Mouse (Mus musculus) cerebellum, adult 11 months (tissue): ENCODE measurements at regions not wholly inside any gene's neighbourhood (a gene's known extent, or its start where the extent isn't known, plus 50 kb on each side); places are given as distances from the start of the nearest gene placed in this dataset.

Experiments used
- DNase-seq: peaks from one replicate; pipeline ENCODE4 v3.0.0; 2022

DNA sequence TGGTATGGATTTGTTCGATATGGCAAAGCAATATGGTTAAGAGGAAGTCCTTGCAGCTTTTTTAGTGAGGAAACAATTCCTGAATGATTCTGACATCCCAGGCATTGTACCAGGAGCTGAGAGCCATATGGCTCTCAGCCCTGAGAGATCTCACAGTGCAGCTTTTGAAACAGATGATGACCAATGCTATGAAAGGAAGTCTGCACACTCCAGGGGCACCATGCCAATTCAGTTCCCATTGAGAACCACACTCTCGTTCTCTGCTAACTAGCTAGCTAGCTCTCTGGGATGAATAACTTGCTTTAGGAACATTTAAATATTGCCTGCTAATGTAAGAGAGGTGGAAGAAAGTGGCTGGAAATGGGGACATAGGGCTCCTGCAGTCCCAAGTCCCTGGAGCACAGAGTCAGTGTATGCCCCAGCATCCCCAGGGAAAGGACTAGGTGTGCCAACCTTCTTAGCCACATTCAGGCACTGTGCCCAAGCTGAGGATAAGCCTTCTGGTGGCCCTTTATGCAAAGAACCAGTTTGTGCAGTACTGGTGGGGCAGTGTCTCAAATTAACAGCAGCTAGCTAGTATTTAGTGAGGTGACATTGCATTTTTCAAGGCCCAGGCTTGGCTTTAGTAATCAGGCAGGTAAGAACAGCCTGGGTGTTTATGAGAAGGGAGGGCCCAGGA is 61.8 kb upstream of the Nampt start:
- peak; percentile 88 for DNase-seq

GRCm38 (mm10) chr12:32758150-32758549 is 61.2 kb upstream of the Nampt start:
- no peak for DNase-seq

DNA sequence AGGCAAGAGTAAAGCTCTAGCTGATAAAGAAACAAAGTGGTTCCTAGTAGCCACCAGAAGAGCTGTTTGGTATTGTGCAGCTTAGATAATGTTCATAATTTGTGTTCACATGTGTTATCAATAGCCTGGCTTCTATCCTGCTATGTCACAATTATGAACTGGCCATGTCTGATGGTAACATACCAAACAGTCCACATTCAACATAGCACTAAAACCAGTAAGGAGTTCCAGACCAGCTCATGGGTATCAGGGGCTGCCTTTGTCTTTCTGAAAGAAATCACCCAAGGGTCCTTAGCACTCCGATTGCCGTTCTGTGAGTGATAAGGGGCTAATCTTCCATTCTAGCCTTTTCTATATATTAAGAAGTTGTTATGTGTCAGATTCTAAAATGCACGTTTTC is 58.7 kb upstream of the Nampt start:
- DNase-seq = no peak

DNA sequence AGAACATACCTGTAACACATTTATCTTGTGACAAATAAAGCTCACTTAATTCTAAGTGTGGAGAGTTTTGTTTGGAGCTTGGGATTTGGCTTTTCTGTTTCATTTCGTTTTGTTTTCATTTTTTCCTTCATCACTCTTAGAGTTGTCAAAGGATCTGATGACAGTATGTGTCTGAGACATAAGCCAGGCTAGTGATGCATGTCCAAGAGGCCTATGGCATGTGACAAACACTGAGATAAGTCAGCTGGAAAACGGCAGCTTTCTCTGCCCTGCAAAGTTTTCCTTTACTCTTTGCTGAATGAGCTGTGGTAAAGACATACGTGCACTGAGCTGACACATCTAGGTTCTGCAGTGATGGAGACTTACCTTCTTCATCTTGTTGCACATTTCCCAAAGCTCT is 58.3 kb upstream of the Nampt start:
- no peak for DNase-seq

DNA sequence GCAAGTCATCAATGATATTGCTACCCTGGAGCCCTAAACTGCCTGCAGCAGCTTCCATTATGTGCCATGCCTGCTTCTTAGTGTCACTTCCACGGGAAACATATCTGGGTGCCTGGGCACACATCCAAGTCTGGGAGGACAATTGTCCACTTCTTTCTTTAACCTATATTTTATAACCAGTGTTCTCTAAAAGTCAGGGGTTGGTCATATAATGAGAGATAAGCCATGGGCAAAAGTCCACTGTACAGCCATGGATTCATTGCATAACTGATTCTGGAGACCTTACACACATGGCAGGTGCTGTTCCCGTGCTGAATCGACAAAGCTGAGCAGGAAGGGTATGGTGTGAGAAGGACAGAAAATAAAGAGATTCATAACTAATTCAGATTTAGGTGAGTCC is 55.1 kb upstream of the Nampt start:
- no peak for DNase-seq

GRCm38 (mm10) chr12:32764747-32765146 is 54.6 kb upstream of the Nampt start:
- no peak for DNase-seq

DNA sequence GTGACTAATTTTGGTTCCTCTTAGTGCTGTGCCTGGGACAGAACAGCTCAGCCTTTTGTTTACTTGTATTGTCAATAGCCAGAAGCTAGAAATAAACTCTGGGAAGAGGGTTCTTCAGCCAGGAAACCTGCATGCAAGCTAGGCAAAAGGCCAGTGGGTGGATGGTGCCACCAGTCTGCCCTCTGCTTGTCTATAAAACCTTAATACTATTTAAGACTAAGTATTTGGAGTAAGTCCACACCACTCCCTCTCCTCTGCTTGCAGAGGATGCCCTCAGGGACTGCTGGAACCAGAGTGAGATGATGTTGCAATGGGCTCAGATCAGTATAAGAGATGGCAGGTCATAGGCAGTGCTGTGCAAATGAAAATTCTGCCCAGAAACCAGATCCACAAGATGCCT is 53.5 kb upstream of the Nampt start:
- DNase-seq = peak; percentile 37

DNA sequence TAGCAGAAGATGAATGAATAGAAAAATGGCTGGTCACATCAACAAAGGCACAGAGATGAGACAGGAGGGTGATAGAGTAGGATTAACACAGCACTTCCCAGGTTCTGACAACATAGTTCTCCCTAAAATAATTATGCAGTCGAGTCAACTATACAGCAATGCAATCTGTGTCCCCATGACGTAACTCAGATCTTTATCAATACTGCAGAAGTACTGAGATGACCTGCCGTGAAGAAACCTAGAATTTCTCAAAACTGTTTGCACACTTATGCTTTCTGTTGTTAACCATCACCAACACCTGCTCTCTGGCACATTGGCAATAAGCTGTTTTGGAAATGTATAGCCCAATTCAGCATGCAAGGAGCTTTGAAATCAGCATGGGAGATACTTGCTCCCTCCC is 52.8 kb upstream of the Nampt start:
- DNase-seq = no peak

DNA sequence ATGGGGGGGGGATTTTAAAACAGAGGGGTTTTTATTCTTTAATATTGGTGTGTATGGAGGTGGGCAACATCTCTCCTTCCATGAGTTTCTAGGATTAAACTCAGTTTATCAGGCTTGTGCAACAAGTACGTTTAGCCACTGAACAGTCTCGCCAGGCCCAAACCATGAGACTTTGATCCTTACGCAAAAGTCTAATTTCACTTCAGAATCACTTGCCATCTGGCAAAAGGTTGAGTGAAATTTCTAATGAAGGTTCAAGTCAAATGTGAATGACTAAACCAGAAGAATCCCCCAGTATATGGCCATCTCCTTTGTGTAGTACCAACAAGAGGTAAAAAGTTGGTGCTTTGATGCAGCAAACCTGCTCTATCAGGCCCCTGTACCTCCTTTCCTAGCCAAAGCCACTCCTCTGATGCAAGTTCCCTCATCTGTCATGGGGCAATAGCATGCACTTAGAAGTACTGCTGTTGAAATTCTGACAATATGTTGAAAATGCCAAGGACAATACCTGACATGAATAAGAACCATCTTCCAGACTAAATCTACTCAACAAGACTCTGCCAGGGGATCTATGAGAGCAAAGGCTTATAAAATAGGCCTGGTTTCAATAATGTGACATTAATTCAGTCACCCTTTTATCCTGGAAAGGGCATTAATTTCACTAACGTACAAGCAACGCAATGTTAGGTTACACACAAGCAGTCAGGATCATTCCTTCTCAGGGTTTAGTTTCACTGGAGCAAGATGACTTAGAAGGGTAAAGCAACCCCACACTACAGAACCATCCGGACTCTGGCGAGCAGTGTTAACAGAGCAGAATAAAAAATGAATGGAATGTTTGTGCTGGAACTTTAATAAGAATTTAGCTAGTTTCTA is 51.9 kb upstream of the Nampt start:
- DNase-seq = no peak

DNA sequence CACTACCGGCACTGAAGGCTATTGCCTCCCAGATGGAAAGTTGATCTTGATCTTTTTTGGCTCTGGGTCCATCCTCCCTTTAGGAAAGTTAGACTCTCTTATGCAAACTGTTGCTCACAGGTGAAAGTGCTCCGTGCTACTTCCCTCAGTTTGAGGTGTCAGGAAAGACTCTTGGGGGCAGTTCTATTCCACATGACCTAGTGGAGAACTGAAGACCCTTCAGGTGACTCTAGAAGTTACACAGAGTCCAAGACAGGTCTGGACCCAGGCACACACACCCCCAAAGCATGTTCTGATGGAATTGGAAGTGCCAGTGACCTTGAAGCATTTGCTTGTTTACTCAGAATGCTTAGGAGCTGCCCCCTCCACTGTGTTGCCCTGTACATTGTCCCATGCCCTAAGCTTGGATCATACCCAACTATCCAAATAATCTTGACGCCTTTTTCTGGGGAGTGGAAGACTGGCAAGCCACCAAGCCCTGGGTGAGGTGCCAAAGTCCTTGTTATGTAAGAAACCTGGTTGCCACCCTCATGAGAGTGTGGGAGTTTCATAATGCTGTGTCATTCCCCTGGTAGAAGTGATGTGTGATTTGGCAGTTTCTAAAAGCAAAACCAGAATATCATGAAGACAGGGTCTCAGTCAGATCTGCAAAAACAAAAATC is 51.1 kb upstream of the Nampt start:
- DNase-seq = no peak

GRCm38 (mm10) chr12:32768744-32769535 is 50.4 kb upstream of the Nampt start:
- DNase-seq = no peak
